Mouse (Mus musculus) megakaryocyte, embryonic 14.5 days (primary cell): ENCODE results near the gene Eif2ak1.

Experiments
- FLI1 ChIP-seq: IDR thresholded peaks from 2 replicates; pipeline ENCODE4 v1.6.1; 2012; ENCODE audit warnings: low read length, inconsistent platforms, mixed read lengths
- GATA1 ChIP-seq: IDR thresholded peaks from 3 replicates; pipeline ENCODE4 v1.6.1; 2012; ENCODE audit warnings: mixed read lengths, low read length, inconsistent platforms, borderline replicate concordance

- no peak for TF ChIP-seq GATA1
- no peak for TF ChIP-seq FLI1
Observed at GRCm38 (mm10) chr5:143906429-143906828, 88.8 kb downstream of the Eif2ak1 start.
